Comparison of ENCODE assay signal across 30 mouse cellular contexts in the genomic region with DNA sequence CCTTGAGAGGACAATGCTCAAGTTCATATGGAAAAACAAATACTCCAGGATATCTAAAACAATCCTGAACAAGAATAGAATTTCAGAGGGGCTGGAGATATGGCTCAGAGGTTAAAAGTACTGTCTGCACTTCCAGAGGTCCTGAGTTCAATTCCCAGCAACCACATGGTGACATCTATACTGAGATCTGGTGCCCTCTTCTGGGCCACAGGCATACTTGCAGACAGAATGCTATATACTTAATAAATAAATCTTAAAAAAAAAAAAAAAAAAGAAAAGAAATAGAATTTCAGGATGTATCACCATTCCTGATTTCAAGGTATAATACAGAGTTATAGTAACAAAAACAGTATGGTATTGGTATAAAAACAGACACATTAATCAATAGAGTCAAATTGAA. TPM values are rescaled to one million over a fixed set of nuclear protein-coding genes. Genes with fewer than 3 reads are reported as not detected.
DNase-seq lines count a peak whose midpoint lies in the region; ATAC-seq and TF ChIP-seq lines count a peak whose summit lies in the region.
"Had no signal": no experiment of that assay in that cellular context is flagged by ENCODE, and none has a peak within 500 bp of the region (broad histone marks: within the 10 kb centered on the region; RNA-seq: fewer than 3 reads in every experiment).

No protein-coding gene starts in this region.

- no peaks in the 10 kb centered on the region for H3K27me3 ChIP-seq in lung, postnatal 0 days (replicated peaks; ENCODE audit: insufficient read depth, low read length)
- no peaks in the 10 kb centered on the region for H3K27me3 ChIP-seq in Patski
- no peaks in the 10 kb centered on the region for H3K27me3 ChIP-seq in stomach, postnatal 0 days (ENCODE audit: control insufficient read depth, insufficient read depth, low read length)
- H3K27me3 ChIP-seq in forebrain, postnatal 0 days (ENCODE audit: insufficient read depth, low read length): no peaks in the 10 kb centered on the region
- H3K27me3 ChIP-seq: heart, embryonic 13.5 days; hindbrain, embryonic 12.5 days; liver, embryonic 13.5 days; lung, embryonic 15.5 days had no signal

- TF ChIP-seq CTCF in lung, postnatal 0 days (IDR thresholded peaks at IDR 0.05): peak; percentile 28
- TF ChIP-seq CTCF in Patski (IDR thresholded peaks at IDR 0.05): peak; percentile 33
- TF ChIP-seq CTCF in stomach, postnatal 0 days (IDR thresholded peaks at IDR 0.05; ENCODE audit: low read depth): peak; percentile 27
- no peak for TF ChIP-seq CTCF in forebrain, postnatal 0 days (IDR thresholded peaks at IDR 0.05; ENCODE audit: low read depth)

- no peak overlapping the region for H3K4me2 ChIP-seq in lung, postnatal 0 days (replicated peaks; ENCODE audit: low read depth, low read length)
- H3K4me2 ChIP-seq in stomach, postnatal 0 days (replicated peaks; ENCODE audit: low read depth): no peak overlapping the region
- no peak overlapping the region for H3K4me2 ChIP-seq in forebrain, postnatal 0 days (ENCODE audit: low read depth)
- H3K4me2 ChIP-seq: heart, embryonic 13.5 days; hindbrain, embryonic 12.5 days; liver, embryonic 13.5 days; lung, embryonic 15.5 days had no signal

- no peak overlapping the region for H3K27ac ChIP-seq in lung, postnatal 0 days (ENCODE audit: low read length)
- no peak overlapping the region for H3K27ac ChIP-seq in stomach, postnatal 0 days (replicated peaks)
- no peak overlapping the region for H3K27ac ChIP-seq in forebrain, postnatal 0 days (ENCODE audit: low read depth, low read length)
- H3K27ac ChIP-seq: forebrain, embryonic 10.5 days; heart, embryonic 13.5 days; hindbrain, embryonic 12.5 days; kidney, postnatal 0 days; liver, embryonic 13.5 days; lung, embryonic 15.5 days had no signal

- CTCF ChIA-PET in Patski (lab: Charles Lee): no interaction called here

- in situ Hi-C loops in Patski (cut with MboI; ENCODE audit: low pct_unique_long_range_greater_than_20kb): loop anchor here (10.0 kb wide), 2 partner anchors 105 to 315 kb away; no protein-coding TSS in a partner anchor

- DNase-seq in heart, adult 11 months: peak; percentile 11
- DNase-seq in heart, postnatal 25 days (ENCODE audit: low spot score): no peak
- no peak for DNase-seq in lung, postnatal 0 days (ENCODE audit: low spot score)
- DNase-seq in lung, adult 18-20 months: no peak
- DNase-seq in Patski (ENCODE audit: low read depth, low spot score): no peak
- DNase-seq in stomach, postnatal 0 days (ENCODE audit: low spot score): no peak
- DNase-seq in forebrain, postnatal 0 days: no peak
- DNase-seq in adrenal gland, adult (ENCODE audit: inconsistent age in 2 of 2, low spot score in 1 of 2): no peak
- DNase-seq: adrenal gland, postnatal 36 days; cerebellum, adult 9-11 months; heart, postnatal 14 days; kidney, adult 2 months; liver, embryonic 13.5 days; lung, postnatal 4 days; right cerebral cortex, adult 18-20 months; right cerebral cortex, postnatal 4 days; thymus, adult 2 months; thymus, postnatal 4 days had no signal

- H3K4me3 ChIP-seq in lung, postnatal 0 days (ENCODE audit: low read depth, low read length): no peak overlapping the region
- no peak overlapping the region for H3K4me3 ChIP-seq in stomach, postnatal 0 days (ENCODE audit: low read depth, low read length)
- H3K4me3 ChIP-seq in forebrain, postnatal 0 days (ENCODE audit: low read depth, low read length): no peak overlapping the region
- H3K4me3 ChIP-seq: forebrain, embryonic 10.5 days; heart, embryonic 13.5 days; hindbrain, embryonic 12.5 days; liver, embryonic 13.5 days; lung, embryonic 15.5 days had no signal

- intact Hi-C loops in heart, postnatal 25 days (cut with DNase I): no loop called here

- POLR2A ChIA-PET in Patski (lab: Charles Lee): no interaction called here

- H3K36me3 ChIP-seq in lung, postnatal 0 days (ENCODE audit: insufficient read depth, low read length): no peaks in the 10 kb centered on the region
- H3K36me3 ChIP-seq in stomach, postnatal 0 days (ENCODE audit: control insufficient read depth, insufficient read depth, low read length): no peaks in the 10 kb centered on the region
- H3K36me3 ChIP-seq in forebrain, postnatal 0 days (ENCODE audit: insufficient read depth): no peaks in the 10 kb centered on the region
- H3K36me3 ChIP-seq: liver, embryonic 13.5 days had no signal

- no peak overlapping the region for H3K9ac ChIP-seq in lung, postnatal 0 days (replicated peaks; ENCODE audit: low read depth)
- H3K9ac ChIP-seq in stomach, postnatal 0 days (ENCODE audit: low read length): no peak overlapping the region
- no peak overlapping the region for H3K9ac ChIP-seq in forebrain, postnatal 0 days
- H3K9ac ChIP-seq: heart, embryonic 13.5 days; hindbrain, embryonic 12.5 days; liver, embryonic 13.5 days; lung, embryonic 15.5 days had no signal

- H3K9me3 ChIP-seq in lung, postnatal 0 days (ENCODE audit: low read length): no peaks in the 10 kb centered on the region
- H3K9me3 ChIP-seq in stomach, postnatal 0 days (ENCODE audit: control insufficient read depth, low read length): no peaks in the 10 kb centered on the region
- H3K9me3 ChIP-seq in forebrain, postnatal 0 days (ENCODE audit: low read length): no peaks in the 10 kb centered on the region
- H3K9me3 ChIP-seq: forebrain, embryonic 10.5 days; G1E; heart, embryonic 13.5 days; hindbrain, embryonic 12.5 days; liver, embryonic 13.5 days; lung, embryonic 15.5 days had no signal

- no peaks in the 10 kb centered on the region for H3K4me1 ChIP-seq in lung, postnatal 0 days (ENCODE audit: insufficient read depth, low read depth, low read length)
- no peaks in the 10 kb centered on the region for H3K4me1 ChIP-seq in stomach, postnatal 0 days (replicated peaks; ENCODE audit: control insufficient read depth, insufficient read depth)
- no peaks in the 10 kb centered on the region for H3K4me1 ChIP-seq in forebrain, postnatal 0 days (ENCODE audit: insufficient read depth)
- H3K4me1 ChIP-seq: forebrain, embryonic 10.5 days; hindbrain, embryonic 12.5 days; liver, embryonic 13.5 days; lung, embryonic 15.5 days had no signal

- TF ChIP-seq EP300 in lung, postnatal 0 days (IDR thresholded peaks at IDR 0.05): no peak
- TF ChIP-seq EP300 in stomach, postnatal 0 days (optimal IDR thresholded peaks at IDR 0.05): no peak

- ATAC-seq in lung, postnatal 0 days: no peak
- ATAC-seq in Patski: no peak
- no peak for ATAC-seq in stomach, postnatal 0 days (ENCODE audit: low FRiP score, low TSS enrichment)
- ATAC-seq in forebrain, postnatal 0 days: no peak

RNA-seq across cellular contexts. Expression of a gene that starts 19.9 kb away (rescaled TPM):
- total RNA-seq in heart, postnatal 25 days (2021): not detected
- polyA plus RNA-seq in lung, postnatal 0 days (2015; fragmentation: Nextera tagmentation; extraction: Ambion mirVana): 0.23 and 0.27 TPM in 2 replicates
- polyA plus RNA-seq in Patski (2021): 0.12 TPM
- 0.12 and 0.22 TPM in 2 replicates for polyA plus RNA-seq in stomach, postnatal 0 days (2015; fragmentation: Nextera tagmentation; extraction: Ambion mirVana)
- not detected in 2 replicates for total RNA-seq in forebrain, postnatal 0 days (2014; rRNA removed)
- 0.14 and 0.41 TPM in 2 replicates for polyA plus RNA-seq in forebrain, postnatal 0 days (2015; fragmentation: Nextera tagmentation; extraction: Ambion mirVana)
- total RNA-seq: adrenal gland, adult 18-20 months; adrenal gland, postnatal 36 days; gastrocnemius, adult 18-20 months; heart, postnatal 14 days; layer of hippocampus, postnatal 25 days; left cerebral cortex, postnatal 10 days; midbrain, postnatal 0 days had no signal
- polyA plus RNA-seq: G1E; gonadal fat pad, adult 2 months; kidney, adult 2 months; thymus, adult 2 months had no signal

RNA-seq across cellular contexts. Expression of a gene that starts 40.3 kb away (rescaled TPM):
- 10 to 100 TPM; 50.7 to 55.2 TPM for total RNA-seq in heart, postnatal 25 days (2021)
- polyA plus RNA-seq in lung, postnatal 0 days (2015; fragmentation: Nextera tagmentation; extraction: Ambion mirVana): 87.6 and 98.2 TPM in 2 replicates
- 93.7 TPM for polyA plus RNA-seq in Patski (2021)
- polyA plus RNA-seq in stomach, postnatal 0 days (2015; fragmentation: Nextera tagmentation; extraction: Ambion mirVana): 108 and 109 TPM in 2 replicates
- 119 and 137 TPM in 2 replicates for total RNA-seq in forebrain, postnatal 0 days (2014; rRNA removed)
- polyA plus RNA-seq in forebrain, postnatal 0 days (2015; fragmentation: Nextera tagmentation; extraction: Ambion mirVana): 88.3 and 123 TPM in 2 replicates

RNA-seq across cellular contexts. Expression of a gene that starts 47.3 kb away (rescaled TPM):
- 10 to 100 TPM; 85.6 TPM for total RNA-seq in heart, postnatal 25 days (2021)
- polyA plus RNA-seq in lung, postnatal 0 days (2015; fragmentation: Nextera tagmentation; extraction: Ambion mirVana): 9.4 and 9.8 TPM in 2 replicates
- 53.3 TPM for polyA plus RNA-seq in Patski (2021)
- 3.8 and 4.9 TPM in 2 replicates for polyA plus RNA-seq in stomach, postnatal 0 days (2015; fragmentation: Nextera tagmentation; extraction: Ambion mirVana)
- 19.7 and 20.9 TPM in 2 replicates for total RNA-seq in forebrain, postnatal 0 days (2014; rRNA removed)
- 1.7 and 2.4 TPM in 2 replicates for polyA plus RNA-seq in forebrain, postnatal 0 days (2015; fragmentation: Nextera tagmentation; extraction: Ambion mirVana)

RNA-seq across cellular contexts. Expression of a gene that starts 56.2 kb away (rescaled TPM):
- under 1 TPM; 0.06 to 0.10 TPM for total RNA-seq in heart, postnatal 25 days (2021)
- 1.6 and 1.7 TPM in 2 replicates for polyA plus RNA-seq in lung, postnatal 0 days (2015; fragmentation: Nextera tagmentation; extraction: Ambion mirVana)
- polyA plus RNA-seq in Patski (2021): 0.18 TPM
- 0.44 and 0.46 TPM in 2 replicates for polyA plus RNA-seq in stomach, postnatal 0 days (2015; fragmentation: Nextera tagmentation; extraction: Ambion mirVana)
- 0.85 and 4.2 TPM in 2 replicates for total RNA-seq in forebrain, postnatal 0 days (2014; rRNA removed)
- 0.63 and 0.86 TPM in 2 replicates for polyA plus RNA-seq in forebrain, postnatal 0 days (2015; fragmentation: Nextera tagmentation; extraction: Ambion mirVana)
- polyA plus RNA-seq: G1E; liver, embryonic 13.5 days had no signal
